Mouse (Mus musculus) embryonic facial prominence, embryonic 12.5 days (tissue): ENCODE results near the gene Lsm12. TPM values are rescaled to one million over a fixed set of nuclear protein-coding genes. Genes with fewer than 3 reads are reported as not detected.

Source experiments
- ATAC-seq: fragments of 200-750 bp; cut with Nextera tagmentation; 2 replicates; pipeline ENCODE4 v1.8.0; 2017; ENCODE audit not compliant: insufficient number of reproducible peaks, insufficient read depth, low FRiP score, low TSS enrichment
- H3K27ac ChIP-seq: fragments of 300-500 bp; sonication (generic); 2 replicates; pipeline ENCODE4 v1.5.1; 2016; ENCODE audit warnings: mild to moderate bottlenecking
- H3K27me3 ChIP-seq: fragments of 300-500 bp; sonication (generic); 2 replicates; pipeline ENCODE4 v1.6.1; 2016; ENCODE audit warnings: mild to moderate bottlenecking, moderate library complexity
- H3K36me3 ChIP-seq: fragments of 300-500 bp; sonication (generic); 2 replicates; pipeline ENCODE4 v1.6.1; 2016; ENCODE audit warnings: mild to moderate bottlenecking
- H3K4me1 ChIP-seq: fragments of 300-500 bp; sonication (generic); 2 replicates; pipeline ENCODE4 v1.6.1; 2016
- H3K4me2 ChIP-seq: fragments of 300-500 bp; sonication (generic); replicated peaks from 2 replicates; pipeline ENCODE4 v1.6.1; 2016; ENCODE audit warnings: mild to moderate bottlenecking, moderate library complexity
- H3K4me3 ChIP-seq: fragments of 300-500 bp; sonication (generic); 2 replicates; pipeline ENCODE4 v1.5.1; 2016; ENCODE audit warnings: mild to moderate bottlenecking
- H3K9ac ChIP-seq: fragments of 300-500 bp; sonication (generic); 2 replicates; pipeline ENCODE4 v1.6.1; 2016; ENCODE audit warnings: mild to moderate bottlenecking, moderate library complexity
- H3K9me3 ChIP-seq: fragments of 300-500 bp; sonication (generic); 2 replicates; pipeline ENCODE4 v1.6.1; 2016; ENCODE audit warnings: mild to moderate bottlenecking, moderate library complexity
- WGBS: fragments of 180-500 bp; shearing (Covaris S2); methylation state at CpG from one replicate; pipeline ENCODE4 v1.1.7; 2016; 5-methylcytosine and 5-hydroxymethylcytosine counted together
- polyA plus RNA-seq: library from polyadenylated mRNA; unstranded; fragments of >200 nt; fragmentation: Nextera tagmentation; extraction: Ambion mirVana; gene quantifications from 2 replicates; pipeline ENCODE4 v1.2.1, GENCODE M21; 2016

The Lsm12 gene
- polyA plus RNA-seq, 1 experiment from 2014 or later: 108 TPM

- no peak for ATAC-seq
- H3K9me3 ChIP-seq: no peaks in the 10 kb centered on the region
- no peak overlapping the region for H3K27ac ChIP-seq
- no peaks in the 10 kb centered on the region for H3K4me1 ChIP-seq
- H3K4me2 ChIP-seq: no peak overlapping the region
- H3K4me3 ChIP-seq: no peak overlapping the region
- H3K27me3 ChIP-seq: no peaks in the 10 kb centered on the region
- WGBS: 68% methylated on average over 6 of the region's 6 CpGs
- no peak overlapping the region for H3K9ac ChIP-seq
- peaks cover 93% of the 10 kb centered on the region for H3K36me3 ChIP-seq
Measured at GRCm38 (mm10) chr11:102198245-102198644, 13.1 kb upstream of the Lsm12 start.

DNA sequence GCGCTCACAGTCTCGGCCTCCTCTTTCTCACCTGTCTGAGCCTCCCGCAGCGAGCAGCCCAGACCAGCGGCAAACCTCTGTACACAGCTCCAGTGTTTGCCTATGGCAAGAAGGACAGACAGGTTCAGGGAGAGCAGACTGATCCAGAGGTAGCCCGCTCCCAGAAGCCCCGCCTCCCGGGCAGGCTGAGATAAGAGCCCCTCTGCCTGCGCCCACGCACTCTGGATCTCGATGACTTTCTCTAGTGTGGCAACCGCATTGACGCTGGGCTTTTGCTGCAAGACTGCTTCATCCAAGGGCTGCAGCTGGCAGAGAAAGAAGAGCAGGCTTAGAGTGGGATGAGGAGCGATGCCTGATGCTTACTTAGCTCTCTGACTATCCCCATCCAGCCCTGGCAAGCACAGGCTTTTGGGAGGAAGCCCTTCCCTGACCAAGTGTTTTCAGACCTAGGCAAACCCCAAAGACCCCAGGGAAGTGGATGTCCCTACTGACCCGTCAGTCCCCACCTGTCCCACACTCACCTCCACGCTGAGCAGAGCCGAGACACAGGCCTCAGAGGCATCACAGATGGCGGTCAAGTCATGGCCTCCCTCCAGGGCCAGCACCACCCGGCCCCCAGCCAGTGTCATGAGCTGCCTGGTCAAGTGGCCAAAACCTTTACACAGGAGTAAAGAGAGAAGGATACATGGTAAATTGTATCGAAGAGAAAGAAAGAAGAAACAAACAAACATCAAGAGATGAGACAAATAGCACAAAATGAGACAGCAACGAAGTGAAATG is 11.1 kb upstream of the Lsm12 start:
- Histone ChIP-seq H3K27me3 (no peaks in the 10 kb centered on the region), H3K27ac (no peak overlapping the region), H3K4me2 (no peak overlapping the region), H3K9ac (no peak overlapping the region; the same call in 1 of the 2 replicates), H3K9me3 (no peaks in the 10 kb centered on the region), H3K4me3 (no peak overlapping the region), H3K36me3 (peaks cover 87% of the 10 kb centered on the region), H3K4me1 (peaks cover 2% of the 10 kb centered on the region)
- ATAC-seq: no peak
- 86% methylated on average over 21 of the region's 21 CpGs for WGBS

DNA sequence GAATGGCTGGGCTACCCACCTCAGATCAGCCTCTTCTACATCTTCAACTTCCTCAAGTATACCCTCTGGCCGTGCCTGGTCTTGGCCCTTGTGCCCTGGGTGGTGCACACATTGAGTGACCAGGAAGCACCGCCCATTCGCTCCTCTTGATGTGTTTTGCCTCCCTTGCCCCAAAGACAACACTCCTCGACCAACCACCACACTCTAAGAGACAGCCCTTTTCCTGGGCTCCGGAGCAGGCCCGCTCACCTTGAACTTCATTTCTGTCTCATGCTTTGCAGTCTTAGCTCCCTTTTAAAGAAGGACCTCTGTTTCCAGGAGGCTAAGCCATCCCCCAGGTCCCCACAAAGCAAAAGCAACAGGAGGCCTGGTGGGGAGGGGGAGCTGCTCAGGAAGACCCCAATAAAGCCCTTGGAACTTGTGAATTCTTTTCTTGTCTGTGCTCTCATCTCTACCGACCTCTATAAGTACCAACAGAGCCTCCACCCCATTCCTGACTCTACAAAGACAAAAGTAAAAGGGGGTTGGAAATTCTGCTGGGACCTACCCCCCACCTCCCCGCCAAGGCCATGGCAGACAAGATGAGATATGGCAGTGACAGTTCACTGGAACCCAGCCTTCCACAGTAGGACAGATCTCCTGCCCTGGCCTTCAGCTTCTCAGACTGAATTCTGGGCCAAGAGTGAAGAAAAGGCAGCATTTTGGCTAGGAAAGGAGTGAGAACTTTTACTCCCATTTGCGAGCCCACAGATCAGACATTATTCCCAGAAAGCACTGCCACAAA is 8.8 kb upstream of the Lsm12 start:
- H3K36me3 ChIP-seq: peaks cover 63% of the 10 kb centered on the region

DNA sequence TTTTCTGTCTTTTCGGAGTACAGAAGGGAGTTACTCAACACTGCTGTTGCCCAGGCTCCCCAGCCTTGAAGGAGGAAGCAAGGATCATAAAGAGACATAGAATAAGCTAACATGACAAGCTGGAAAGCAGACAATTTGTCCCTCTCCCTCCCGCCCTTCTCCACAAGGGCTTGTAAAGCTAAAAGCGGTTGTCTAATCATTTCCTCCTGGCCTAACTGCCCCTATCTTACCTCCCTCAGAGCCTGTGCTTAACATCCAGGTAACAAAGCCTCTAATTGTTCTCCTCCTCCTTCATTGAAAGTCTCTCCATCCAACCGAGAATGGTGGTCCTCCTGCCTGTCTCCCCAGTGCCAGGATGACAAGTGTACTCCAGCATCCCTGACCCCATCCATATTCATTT is 5.8 kb upstream of the Lsm12 start:
- 41% methylated on average over 4 of the region's 4 CpGs for WGBS

More for the DNA sequence above, 8.8 kb upstream of the Lsm12 start:
- Histone ChIP-seq H3K27me3 (no peaks in the 10 kb centered on the region), H3K4me2 (no peak overlapping the region), H3K27ac (no peak overlapping the region), H3K9me3 (no peaks in the 10 kb centered on the region), H3K4me1 (peaks cover 12% of the 10 kb centered on the region), H3K9ac (no peak overlapping the region), H3K4me3 (no peak overlapping the region)
- 85% methylated on average over 9 of the region's 9 CpGs for WGBS
- ATAC-seq: no peak

GRCm38 (mm10) chr11:102189461-102190436 is 4.7 kb upstream of the Lsm12 start, which contains the start of gene G6pc3:
Gene G6pc3 (plus strand): TSS chr11:102189620.
- peak; percentile 81 for ATAC-seq
- peak within 1 kb of the TSS; percentile 59 for H3K4me3 ChIP-seq
- WGBS: 2% methylated on average over 50 of the region's 50 CpGs
- peak within 1 kb of the TSS; percentile 63 for H3K27ac ChIP-seq
- peaks cover 16% of the 10 kb centered on the region for H3K4me1 ChIP-seq
- no peaks in the 10 kb centered on the region for H3K9me3 ChIP-seq
- peak within 1 kb of the TSS; percentile 67 for H3K9ac ChIP-seq
- H3K27me3 ChIP-seq: no peaks in the 10 kb centered on the region
- peaks cover 26% of the 10 kb centered on the region for H3K36me3 ChIP-seq
- peak within 1 kb of the TSS; percentile 84 for H3K4me2 ChIP-seq

More for the DNA sequence above, 5.8 kb upstream of the Lsm12 start:
- no peak overlapping the region for H3K27ac ChIP-seq
- peak overlapping the region; percentile 59; the same call in 1 of the 2 replicates for H3K4me3 ChIP-seq
- H3K36me3 ChIP-seq: peaks cover 36% of the 10 kb centered on the region
- peak overlapping the region; percentile 84 for H3K4me2 ChIP-seq
- H3K4me1 ChIP-seq: peaks cover 13% of the 10 kb centered on the region
- no peaks in the 10 kb centered on the region for H3K9me3 ChIP-seq
- no peak for ATAC-seq
- H3K27me3 ChIP-seq: no peaks in the 10 kb centered on the region
- H3K9ac ChIP-seq: peak overlapping the region; percentile 19; the same call in 1 of the 2 replicates

- Histone ChIP-seq H3K4me2 (peak overlapping the region; percentile 84), H3K27me3 (no peaks in the 10 kb centered on the region), H3K4me1 (peaks cover 19% of the 10 kb centered on the region), H3K27ac (peak overlapping the region; percentile 63), H3K9me3 (no peaks in the 10 kb centered on the region), H3K4me3 (peak overlapping the region; percentile 59), H3K9ac (peak overlapping the region; percentile 67), H3K36me3 (peaks cover 19% of the 10 kb centered on the region)
- ATAC-seq: no peak
- 69% methylated on average over 6 of the region's 6 CpGs for WGBS
Measured at GRCm38 (mm10) chr11:102188980-102189379, 3.9 kb upstream of the Lsm12 start.

- ATAC-seq: no peak
- H3K27ac ChIP-seq: no peak overlapping the region
- 0 out of 2 replicates have a peak overlapping the region, but pooled peaks have one; percentile 92 for H3K4me3 ChIP-seq
- no peaks in the 10 kb centered on the region for H3K27me3 ChIP-seq
- H3K4me1 ChIP-seq: peaks cover 27% of the 10 kb centered on the region
- no peak overlapping the region for H3K4me2 ChIP-seq
- no peak overlapping the region for H3K9ac ChIP-seq
- peaks cover 11% of the 10 kb centered on the region for H3K36me3 ChIP-seq
- no peaks in the 10 kb centered on the region for H3K9me3 ChIP-seq
- 90% methylated on average over 1 of the region's 1 CpGs for WGBS
Measured at GRCm38 (mm10) chr11:102186235-102186634, 1.1 kb upstream of the Lsm12 start.

GRCm38 (mm10) chr11:102185677-102186076 is 581 bp upstream of the Lsm12 start:
- no peaks in the 10 kb centered on the region for H3K9me3 ChIP-seq
- peaks cover 21% of the 10 kb centered on the region for H3K4me1 ChIP-seq
- peak overlapping the region; percentile 65 for H3K4me2 ChIP-seq
- no peaks in the 10 kb centered on the region for H3K27me3 ChIP-seq
- H3K36me3 ChIP-seq: peaks cover 14% of the 10 kb centered on the region
- no peak overlapping the region for H3K9ac ChIP-seq
- H3K27ac ChIP-seq: 0 out of 2 replicates have a peak overlapping the region, but pooled peaks have one; percentile 92
- peak overlapping the region; percentile 92 for H3K4me3 ChIP-seq
- 49% methylated on average over 3 of the region's 3 CpGs for WGBS
- no peak for ATAC-seq

GRCm38 (mm10) chr11:102184253-102184645 is 847 bp downstream of the Lsm12 start:
- Histone ChIP-seq H3K9me3 (no peaks in the 10 kb centered on the region), H3K4me3 (peak overlapping the region; percentile 92), H3K4me2 (peak overlapping the region; percentile 65), H3K9ac (peak overlapping the region; percentile 89), H3K27ac (peak overlapping the region; percentile 92), H3K36me3 (peaks cover 14% of the 10 kb centered on the region), H3K4me1 (peaks cover 17% of the 10 kb centered on the region), H3K27me3 (no peaks in the 10 kb centered on the region)
- ATAC-seq: no peak
- WGBS: 6% methylated on average over 7 of the region's 7 CpGs

DNA sequence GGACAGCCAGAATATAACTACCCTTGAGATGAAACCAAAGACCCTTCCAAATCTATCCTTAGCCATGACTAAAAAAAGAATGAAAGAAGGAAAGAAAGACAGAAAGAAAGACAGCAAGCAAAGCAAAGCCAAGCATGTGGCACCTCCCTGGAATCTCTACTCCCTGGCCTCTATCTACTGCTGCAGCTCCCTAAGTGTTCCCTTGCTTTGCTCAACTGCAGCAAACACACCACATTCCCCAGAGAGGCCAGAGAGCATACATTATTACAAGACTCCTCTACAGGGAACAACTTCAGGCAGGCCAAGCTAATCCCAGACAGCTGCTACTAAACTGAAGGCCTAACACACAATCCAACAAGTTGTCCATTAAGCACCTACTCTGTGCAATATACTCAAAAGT is 5.3 kb downstream of the Lsm12 start:
- Histone ChIP-seq H3K9ac (no peak overlapping the region), H3K4me2 (no peak overlapping the region), H3K4me1 (peaks cover 13% of the 10 kb centered on the region), H3K9me3 (no peaks in the 10 kb centered on the region), H3K4me3 (no peak overlapping the region), H3K27me3 (no peaks in the 10 kb centered on the region), H3K36me3 (peaks cover 44% of the 10 kb centered on the region), H3K27ac (no peak overlapping the region)
- ATAC-seq: no peak

DNA sequence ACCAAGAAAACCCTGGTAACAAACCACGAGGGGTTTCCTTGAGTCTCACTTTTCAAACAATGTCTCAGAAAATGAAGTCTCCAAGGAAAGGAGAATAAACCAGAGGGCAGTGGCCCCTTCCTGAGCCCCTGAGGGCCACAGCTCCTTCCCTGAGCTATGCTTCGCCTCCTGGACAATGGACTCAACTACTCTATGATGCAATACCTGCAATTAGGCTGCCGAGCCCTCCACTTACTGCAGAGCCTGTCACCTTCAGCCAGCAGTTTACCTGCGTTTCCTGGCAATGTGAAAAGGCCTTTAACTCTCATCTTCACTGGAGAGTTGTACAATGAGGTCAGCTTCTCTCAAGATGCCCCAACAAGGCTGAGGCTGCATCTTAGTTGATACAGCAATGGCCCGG is 16.4 kb downstream of the Lsm12 start:
- 84% methylated on average over 5 of the region's 5 CpGs for WGBS
- Histone ChIP-seq H3K36me3 (peaks cover 50% of the 10 kb centered on the region), H3K4me3 (no peak overlapping the region)

More for the DNA sequence above, 16.4 kb downstream of the Lsm12 start:
- Histone ChIP-seq H3K9me3 (no peaks in the 10 kb centered on the region), H3K4me2 (no peak overlapping the region), H3K27ac (no peak overlapping the region), H3K4me1 (no peaks in the 10 kb centered on the region), H3K27me3 (no peaks in the 10 kb centered on the region), H3K9ac (no peak overlapping the region)
- ATAC-seq: no peak
